Mouse (Mus musculus) CD4-positive, CD25-positive, alpha-beta regulatory T cell, adult 4 months (primary cell): ENCODE results near the gene Spn. TPM values are rescaled to one million over a fixed set of nuclear protein-coding genes. Genes with fewer than 3 reads are reported as not detected.
"Not testable (repeated sequence)": the region's sequence is repeated elsewhere in the genome, so short reads cannot be mapped to it uniquely, and the experiment has no call there.

ENCODE experiments used
- ATAC-seq: one replicate; pipeline ENCODE4 v1.8.0; 2017
- polyA plus RNA-seq, 2 experiments: library from polyadenylated mRNA; unstranded; fragments of 100-300 nt; shearing (Covaris generic); gene quantifications; one replicate each; pipeline ENCODE4 v1.2.1; 2017

Spn gene
- 100 to 1,000 TPM; 101 to 103 TPM for polyA plus RNA-seq

DNA sequence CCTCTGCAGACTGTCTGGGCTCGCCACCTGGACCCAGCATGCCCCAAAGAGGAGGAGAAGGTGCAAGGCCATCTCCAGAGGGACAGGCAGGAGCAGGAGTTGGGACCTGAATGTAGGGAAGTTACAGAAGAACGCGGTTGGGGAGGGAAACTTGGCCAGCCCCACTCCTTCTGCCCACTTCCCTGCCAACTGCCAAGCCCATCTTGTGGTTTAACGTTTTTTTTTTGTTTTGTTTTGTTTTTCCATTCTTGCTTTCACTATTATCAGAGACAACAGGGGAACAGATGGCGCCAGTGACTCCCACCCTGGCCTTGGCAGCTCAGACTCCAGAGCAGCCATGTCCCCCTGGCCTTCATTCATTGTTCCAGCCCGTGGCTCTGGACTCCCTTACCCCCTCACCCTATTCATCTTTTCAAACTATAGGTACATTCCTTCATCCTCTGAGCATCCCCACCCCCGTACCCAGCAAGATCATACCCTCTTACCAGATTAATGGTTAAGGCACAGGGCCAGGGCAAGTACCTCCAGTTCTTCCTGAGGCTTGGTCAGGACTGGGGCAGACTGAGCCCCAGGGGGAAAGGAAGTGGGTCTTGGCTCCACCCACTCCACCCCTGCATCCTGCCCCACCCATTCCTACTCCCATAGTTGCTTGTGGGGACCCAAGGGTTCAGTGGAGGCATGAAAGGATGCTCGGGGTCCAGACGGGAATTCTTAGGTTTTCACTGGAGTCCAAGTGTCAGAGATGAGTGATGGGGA, at the start of gene Spn:
TSS of gene Spn (minus strand) at position 562 of the 756 bp plus-strand sequence.
- peak; percentile 72 for ATAC-seq

DNA sequence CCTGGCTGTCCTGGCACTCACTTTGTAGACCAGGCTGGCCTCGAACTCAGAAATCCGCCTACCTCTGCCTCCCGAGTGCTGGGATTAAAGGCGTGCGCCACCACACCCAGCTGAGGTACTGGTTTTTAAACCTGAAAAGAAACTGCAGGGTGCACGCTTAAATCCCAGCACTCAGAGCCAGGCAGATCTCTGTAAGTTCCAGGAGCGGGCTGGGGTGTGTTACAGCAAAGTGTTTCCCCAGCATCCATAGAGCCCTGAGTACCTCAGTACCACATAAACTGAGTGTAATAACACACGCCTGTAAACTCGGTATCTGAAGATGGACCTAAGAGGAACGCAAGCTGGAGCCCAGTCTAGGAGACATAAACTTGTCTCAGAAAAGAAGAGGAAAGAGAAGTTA, 49.7 kb upstream of the Spn start:
- ATAC-seq: no peak

- no peak for ATAC-seq
Observed at GRCm38 (mm10) chr7:127185601-127186000, 48.0 kb upstream of the Spn start.

- no peak for ATAC-seq
Observed at GRCm38 (mm10) chr7:127184720-127185119, 47.1 kb upstream of the Spn start.

DNA sequence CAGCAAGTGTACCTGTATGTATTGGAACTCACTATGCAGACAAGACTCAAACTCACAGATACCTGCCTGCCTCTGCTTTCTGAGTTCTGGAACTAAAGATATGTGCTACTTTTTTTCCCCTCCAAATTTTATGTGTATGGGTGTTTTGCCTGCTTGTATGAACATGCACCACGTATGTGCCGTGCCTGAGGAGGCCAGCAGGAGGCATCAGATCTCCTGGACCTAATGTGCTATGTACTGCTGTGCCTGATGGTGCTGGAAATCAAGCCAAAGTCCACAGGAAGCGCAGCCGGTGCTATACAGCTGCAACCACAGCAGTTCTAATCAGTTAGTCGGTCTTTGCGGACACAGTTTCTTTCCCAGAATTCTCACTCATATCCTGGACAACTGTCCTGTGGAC, 46.2 kb upstream of the Spn start:
- no peak for ATAC-seq

- no peak for ATAC-seq
Observed at GRCm38 (mm10) chr7:127183345-127183744, 45.7 kb upstream of the Spn start.

GRCm38 (mm10) chr7:127181724-127182123, 44.1 kb upstream of the Spn start:
- not testable (repeated sequence) for ATAC-seq

DNA sequence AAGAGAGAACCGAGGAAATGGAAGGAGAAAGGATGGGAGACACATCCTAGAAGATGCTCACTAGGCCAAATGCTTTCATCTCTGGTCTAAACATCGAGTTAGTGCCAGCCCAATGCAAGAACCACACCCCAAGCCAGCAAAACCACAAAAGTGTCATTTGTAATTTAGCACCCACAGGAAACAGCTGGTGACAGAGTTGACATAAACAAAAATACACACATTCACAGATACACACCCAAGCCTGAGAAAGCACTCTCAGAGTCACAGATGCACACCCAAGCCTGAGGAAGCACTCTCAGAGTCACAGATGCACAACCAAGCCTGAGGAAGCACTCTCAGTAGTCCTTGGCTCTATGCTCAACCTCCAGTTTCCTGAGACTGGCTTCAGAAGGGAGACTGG, 43.2 kb upstream of the Spn start:
- ATAC-seq: peak; percentile 71

DNA sequence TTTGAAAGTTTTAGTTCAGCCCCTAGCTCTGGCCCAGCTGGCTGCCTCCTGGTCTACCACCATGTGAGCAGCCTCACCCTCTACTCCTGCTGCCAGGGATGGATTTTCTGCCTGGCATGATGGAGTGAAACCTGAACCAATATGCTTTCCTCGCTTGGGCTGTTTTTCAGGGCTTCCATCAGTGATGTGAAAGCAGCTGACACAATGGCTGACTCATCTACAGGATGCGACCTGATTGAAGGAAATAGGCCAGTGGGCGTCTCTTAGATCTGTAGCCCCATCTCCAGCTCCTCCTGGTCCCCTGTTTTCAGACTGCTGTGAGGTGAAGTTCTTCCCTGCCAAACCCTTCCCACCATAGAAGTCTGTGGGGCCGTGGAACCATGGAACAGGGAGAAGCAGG, 39.3 kb upstream of the Spn start:
- ATAC-seq: peak; percentile 80

GRCm38 (mm10) chr7:127166501-127166900, 28.9 kb upstream of the Spn start:
- ATAC-seq: peak; percentile 57

GRCm38 (mm10) chr7:127165607-127166493, 28.2 kb upstream of the Spn start:
- peak; percentile 91 for ATAC-seq

DNA sequence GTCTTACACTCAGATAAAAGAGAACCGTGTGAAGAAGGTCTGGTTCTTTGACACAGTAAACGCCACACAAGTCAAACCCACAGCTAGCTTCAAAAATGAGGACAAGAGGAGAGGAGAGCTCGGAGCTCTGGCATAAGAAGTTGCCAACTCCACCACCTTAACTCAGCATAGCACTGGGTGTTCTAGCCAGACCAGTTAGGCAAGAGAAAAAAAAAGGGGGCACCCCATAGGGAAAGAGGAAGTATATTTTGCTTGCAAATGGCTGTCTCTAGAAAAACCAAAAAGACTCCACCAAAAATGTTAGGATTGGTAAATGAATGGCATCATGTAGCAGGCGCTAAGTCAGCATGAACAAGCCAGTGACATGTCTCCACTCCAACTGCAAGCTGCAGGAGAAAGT, 26.4 kb upstream of the Spn start:
- ATAC-seq: no peak

- no peak for ATAC-seq
Observed at GRCm38 (mm10) chr7:127162546-127162945, 24.9 kb upstream of the Spn start.

DNA sequence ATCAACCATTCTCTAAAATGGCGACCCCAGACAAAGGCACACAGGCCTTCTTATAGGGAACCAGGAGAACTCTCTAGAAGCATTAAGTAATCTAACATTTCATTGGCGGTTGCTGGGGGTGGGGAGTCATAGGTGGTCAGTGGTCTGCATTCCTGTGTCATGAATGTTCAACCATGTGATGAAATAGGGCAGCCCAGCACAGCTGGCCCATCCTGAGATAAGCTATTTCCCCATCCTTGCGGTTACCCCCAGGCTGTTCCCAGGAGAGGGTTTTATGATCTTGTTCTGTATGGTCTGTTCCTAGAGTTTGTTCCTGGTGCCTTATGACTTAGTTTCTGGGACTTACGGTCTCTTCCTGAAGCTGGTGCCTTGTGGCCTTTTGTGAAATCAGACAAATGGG, 19.9 kb upstream of the Spn start:
- ATAC-seq: no peak

DNA sequence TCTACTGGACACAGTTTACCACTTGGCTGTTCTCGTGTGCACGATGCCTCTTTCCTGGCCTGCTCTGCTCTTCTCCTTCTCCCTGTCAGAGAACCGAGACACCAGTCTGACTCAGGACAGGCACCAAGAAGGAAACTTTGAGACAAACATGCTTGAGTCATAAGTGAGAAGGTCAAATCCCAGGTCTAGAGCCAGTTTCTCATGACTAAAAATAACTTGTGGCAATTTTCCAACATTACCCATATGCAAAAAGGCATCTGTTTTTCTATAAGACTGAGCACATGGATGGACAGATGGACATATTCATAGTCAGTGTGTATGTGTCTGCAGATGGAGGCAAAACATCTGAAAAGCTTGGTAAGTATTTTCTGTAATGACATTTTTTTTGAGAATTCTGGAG, 15.9 kb upstream of the Spn start:
- no peak for ATAC-seq

GRCm38 (mm10) chr7:127152464-127152863, 14.8 kb upstream of the Spn start:
- ATAC-seq: no peak

- ATAC-seq: no peak
Observed at GRCm38 (mm10) chr7:127147901-127148300, 10.3 kb upstream of the Spn start.

DNA sequence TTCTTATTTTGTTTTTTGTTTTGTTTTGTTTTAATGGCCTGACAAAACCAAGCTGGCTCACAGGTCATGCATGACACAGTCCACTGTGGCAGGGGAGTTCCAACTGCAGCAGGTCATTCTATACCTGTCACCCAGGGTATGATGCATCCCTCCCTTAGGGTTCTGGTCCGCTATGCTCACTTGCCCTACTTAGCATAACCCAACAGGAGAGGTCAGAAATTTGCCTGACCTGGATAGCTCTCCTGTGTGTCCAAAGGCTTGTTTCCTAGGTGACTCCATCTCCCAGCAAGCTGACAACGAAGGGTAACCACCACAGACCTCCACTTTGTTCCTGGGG, 8.6 kb upstream of the Spn start:
- ATAC-seq: no peak

GRCm38 (mm10) chr7:127145387-127146266, 8.0 kb upstream of the Spn start:
- ATAC-seq: no peak

DNA sequence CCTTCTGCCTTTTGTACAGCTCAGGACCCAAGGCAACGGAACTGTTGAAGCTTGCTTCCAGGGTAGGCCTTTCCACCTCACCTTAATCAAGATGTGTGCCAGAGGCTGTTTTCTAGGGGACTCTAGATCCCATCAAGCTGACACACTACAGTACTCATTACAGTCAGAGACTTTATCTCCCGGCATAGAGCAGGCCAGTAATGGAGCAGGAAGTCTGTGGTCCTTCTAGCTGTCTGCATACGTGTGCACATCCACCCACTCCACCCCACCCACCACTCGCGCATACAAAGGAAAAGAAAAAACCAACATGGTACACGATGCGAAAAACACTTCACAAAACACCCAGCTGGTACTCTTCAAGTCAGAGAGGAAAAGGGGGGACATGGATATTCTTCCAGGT, 6.8 kb upstream of the Spn start:
- ATAC-seq: peak; percentile 94

DNA sequence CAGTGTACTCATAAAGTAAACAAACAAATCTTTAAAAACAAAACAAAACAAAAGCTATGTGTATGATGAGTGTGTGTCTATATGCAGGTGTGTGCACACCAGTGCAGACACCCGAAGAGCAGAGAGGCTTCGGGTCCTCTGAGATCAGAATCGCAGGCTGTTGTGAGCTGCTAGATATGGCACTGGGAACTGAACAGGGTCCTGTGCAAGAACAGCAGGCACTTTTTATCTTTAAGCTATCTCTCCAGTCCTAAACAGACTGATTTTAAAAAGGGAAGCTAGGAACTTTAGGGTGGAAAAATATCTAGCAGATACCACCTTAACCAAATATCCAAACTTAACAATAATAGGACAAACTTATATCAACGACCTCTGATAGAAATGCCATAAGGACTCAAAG, 5.0 kb upstream of the Spn start:
- no peak for ATAC-seq

GRCm38 (mm10) chr7:127142214-127142613, 4.6 kb upstream of the Spn start:
- no peak for ATAC-seq
